Mouse (Mus musculus) liver, adult (tissue): ENCODE measurements around the gene Fcrl5.

Experiments used
- GATA4 ChIP-seq: IDR thresholded peaks from 2 replicates; pipeline ENCODE4 v1.6.1; 2014; ENCODE audit warnings: mild to moderate bottlenecking, low read length; ENCODE audit not compliant: insufficient replicate concordance

The Fcrl5 gene

GRCm38 (mm10) chr3:87435479-87435878 lies at the start of gene Fcrl5:
TSS of gene Fcrl5 (plus strand) at chr3:87435773.
- TF ChIP-seq GATA4: no peak

- TF ChIP-seq GATA4: no peak
Measured at GRCm38 (mm10) chr3:87390935-87391334, 44.6 kb upstream of the Fcrl5 start.

GRCm38 (mm10) chr3:87398809-87399208 lies 36.8 kb upstream of the Fcrl5 start:
- TF ChIP-seq GATA4: no peak

GRCm38 (mm10) chr3:87399906-87400305 lies 35.7 kb upstream of the Fcrl5 start:
- no peak for TF ChIP-seq GATA4

GRCm38 (mm10) chr3:87401321-87401720 lies 34.3 kb upstream of the Fcrl5 start:
- no peak for TF ChIP-seq GATA4

- TF ChIP-seq GATA4: no peak
Measured at GRCm38 (mm10) chr3:87408171-87408570, 27.4 kb upstream of the Fcrl5 start.

- TF ChIP-seq GATA4: no peak
Measured at GRCm38 (mm10) chr3:87409196-87409935, 26.2 kb upstream of the Fcrl5 start.

- no peak for TF ChIP-seq GATA4
Measured at GRCm38 (mm10) chr3:87410605-87411004, 25.0 kb upstream of the Fcrl5 start.

- TF ChIP-seq GATA4: no peak
Measured at GRCm38 (mm10) chr3:87411150-87411549, 24.4 kb upstream of the Fcrl5 start.

- TF ChIP-seq GATA4: no peak
Measured at GRCm38 (mm10) chr3:87420645-87421044, 14.9 kb upstream of the Fcrl5 start.

- no peak for TF ChIP-seq GATA4
Measured at GRCm38 (mm10) chr3:87422386-87422910, 13.1 kb upstream of the Fcrl5 start.

GRCm38 (mm10) chr3:87440586-87440985 lies 5.0 kb downstream of the Fcrl5 start:
- TF ChIP-seq GATA4: no peak

- TF ChIP-seq GATA4: no peak
Measured at GRCm38 (mm10) chr3:87443968-87444367, 8.4 kb downstream of the Fcrl5 start.

- TF ChIP-seq GATA4: no peak
Measured at GRCm38 (mm10) chr3:87465454-87465853, 29.9 kb downstream of the Fcrl5 start.

GRCm38 (mm10) chr3:87467011-87467410 lies 31.4 kb downstream of the Fcrl5 start:
- no peak for TF ChIP-seq GATA4

- no peak for TF ChIP-seq GATA4
Measured at GRCm38 (mm10) chr3:87467416-87467815, 31.8 kb downstream of the Fcrl5 start.

GRCm38 (mm10) chr3:87487392-87487791 lies 51.8 kb downstream of the Fcrl5 start:
- no peak for TF ChIP-seq GATA4
